Mouse (Mus musculus) liver, adult 2 months (tissue): ENCODE data around the gene Ptgs2.

Source experiments
- CTCF ChIP-seq: fragments of 200-500 bp; IDR thresholded peaks from 2 replicates; pipeline ENCODE4 v1.5.1; 2011; ENCODE audit warnings: low read depth, low read length, control low read depth
- POLR2A ChIP-seq: fragments of 200-500 bp; IDR thresholded peaks from 2 replicates; pipeline ENCODE4 v1.6.1; 2011; ENCODE audit warnings: low read length, control low read depth; ENCODE audit not compliant: insufficient read depth; ENCODE audit errors: extremely low read depth

GRCm38 (mm10) chr1:150151411-150151810 is 51.6 kb downstream of the Ptgs2 start:
- TF ChIP-seq CTCF, result no peak
- no peak for TF ChIP-seq POLR2A
